Mouse (Mus musculus) liver, adult 2 months (tissue): Measurements from ENCODE around the gene Cort.

Experiments used
- CTCF ChIP-seq: fragments of 200-500 bp; IDR thresholded peaks from 2 replicates; pipeline ENCODE4 v1.5.1; 2011; ENCODE audit warnings: low read depth, low read length, control low read depth
- POLR2A ChIP-seq: fragments of 200-500 bp; IDR thresholded peaks from 2 replicates; pipeline ENCODE4 v1.6.1; 2011; ENCODE audit warnings: low read length, control low read depth; ENCODE audit not compliant: insufficient read depth; ENCODE audit errors: extremely low read depth

- no peak for TF ChIP-seq CTCF
- TF ChIP-seq POLR2A, result no peak
Measured at GRCm38 (mm10) chr4:149131789-149132565, 5.4 kb upstream of the Cort start.
